Mouse (Mus musculus) intestine, postnatal 0 days (tissue): ENCODE data around the gene Nkx6-2. TPM values are rescaled to one million over a fixed set of nuclear protein-coding genes. Genes with fewer than 3 reads are reported as not detected.

ENCODE experiments used
- ATAC-seq: fragments of 200-750 bp; cut with Nextera tagmentation; 2 replicates; pipeline ENCODE4 v1.8.0; 2017; ENCODE audit warnings: mild to moderate bottlenecking, moderate TSS enrichment, moderate library complexity
- H3K27ac ChIP-seq: fragments of 300-500 bp; sonication (generic); 2 replicates; pipeline ENCODE4 v1.5.1; 2014; ENCODE audit warnings: mild to moderate bottlenecking, low read depth, low read length, moderate library complexity
- H3K27me3 ChIP-seq: fragments of 300-500 bp; sonication (generic); replicated peaks from 2 replicates; pipeline ENCODE4 v1.6.1; 2014; ENCODE audit warnings: low read length, mixed read lengths; ENCODE audit not compliant: control insufficient read depth, insufficient read depth
- H3K36me3 ChIP-seq: fragments of 300-500 bp; sonication (generic); 2 replicates; pipeline ENCODE4 v1.6.1; 2014; ENCODE audit warnings: mild to moderate bottlenecking, moderate library complexity; ENCODE audit not compliant: control insufficient read depth, insufficient read depth
- H3K4me1 ChIP-seq: fragments of 300-500 bp; sonication (generic); replicated peaks from 2 replicates; pipeline ENCODE4 v1.6.1; 2014; ENCODE audit warnings: antibody characterized with exemption, low read length, mixed read lengths; ENCODE audit not compliant: control insufficient read depth, insufficient read depth
- H3K4me2 ChIP-seq: fragments of 300-500 bp; sonication (generic); replicated peaks from 2 replicates; pipeline ENCODE4 v1.6.1; 2014; ENCODE audit warnings: low read depth, mild to moderate bottlenecking, moderate library complexity
- H3K4me3 ChIP-seq: fragments of 300-500 bp; sonication (generic); 2 replicates; pipeline ENCODE4 v1.5.1; 2014; ENCODE audit warnings: low read depth, low read length
- H3K9ac ChIP-seq: fragments of 300-500 bp; sonication (generic); 2 replicates; pipeline ENCODE4 v1.6.1; 2014; ENCODE audit warnings: mild to moderate bottlenecking, low read depth, low read length
- H3K9me3 ChIP-seq: fragments of 300-500 bp; sonication (generic); 2 replicates; pipeline ENCODE4 v1.6.1; 2016; ENCODE audit warnings: mixed run types; ENCODE audit not compliant: control insufficient read depth
- CTCF ChIP-seq: sonication (generic); IDR thresholded peaks from 2 replicates; pipeline ENCODE4 v1.5.1; 2016; ENCODE audit warnings: low read depth, mild to moderate bottlenecking, control low read depth, antibody characterized with exemption, moderate library complexity
- WGBS: fragments of 180-500 bp; shearing (Covaris S2); extraction: QIAGEN DNeasy Blood & Tissue Kit; methylation state at CpG from one replicate; pipeline ENCODE4 v1.1.7; 2014; 5-methylcytosine and 5-hydroxymethylcytosine counted together
- polyA plus RNA-seq: library from polyadenylated mRNA; unstranded; fragments of >200 nt; fragmentation: Nextera tagmentation; extraction: Ambion mirVana; gene quantifications from 2 replicates; pipeline ENCODE4 v1.2.1, GENCODE M21; 2015

Gene Nkx6-2
- polyA plus RNA-seq, 1 experiment from 2014 or later, result 0.31 TPM

DNA sequence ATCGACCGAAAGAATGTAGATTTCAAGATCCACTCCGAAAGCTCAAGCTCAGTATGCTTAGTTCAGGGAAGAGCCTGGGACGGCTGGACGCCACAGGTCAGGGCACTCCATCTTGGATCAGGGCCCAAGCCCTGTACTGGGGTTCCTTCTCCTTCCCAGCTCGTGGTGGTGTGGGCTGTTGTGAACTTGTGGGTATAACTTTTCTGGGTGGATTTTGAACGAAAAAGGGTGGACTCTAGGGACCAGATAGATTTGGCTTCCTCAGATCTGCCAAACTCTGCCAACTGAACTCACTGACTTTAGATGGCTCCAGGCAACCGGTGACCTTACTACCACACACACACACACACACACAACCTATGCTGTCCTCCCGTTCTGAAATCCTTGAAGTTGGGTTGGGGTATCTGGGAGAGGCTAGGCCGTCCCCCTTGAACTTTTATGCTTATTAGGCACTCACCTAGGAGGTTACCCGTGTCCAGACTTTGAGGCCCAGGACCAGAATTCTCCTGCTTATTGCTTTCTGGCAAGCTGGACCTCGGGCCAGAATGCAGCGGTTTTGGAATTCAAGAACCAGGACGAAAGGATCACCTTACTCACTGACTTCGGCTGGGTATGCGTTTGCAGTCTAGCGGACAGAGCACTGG, 619 bp upstream of the Nkx6-2 start:
- Histone ChIP-seq H3K4me1 (no peaks in the 10 kb centered on the region), H3K36me3 (peaks cover 8% of the 10 kb centered on the region; the same call in 1 of the 2 replicates), H3K9me3 (no peaks in the 10 kb centered on the region), H3K27me3 (peaks cover 86% of the 10 kb centered on the region), H3K4me2 (no peak overlapping the region), H3K9ac (no peak overlapping the region), H3K27ac (no peak overlapping the region), H3K4me3 (peak overlapping the region; percentile 43; the same call in 1 of the 2 replicates)
- no peak for ATAC-seq
- no peak for TF ChIP-seq CTCF
- WGBS, result 28% methylated on average over 17 of the region's 17 CpGs

DNA sequence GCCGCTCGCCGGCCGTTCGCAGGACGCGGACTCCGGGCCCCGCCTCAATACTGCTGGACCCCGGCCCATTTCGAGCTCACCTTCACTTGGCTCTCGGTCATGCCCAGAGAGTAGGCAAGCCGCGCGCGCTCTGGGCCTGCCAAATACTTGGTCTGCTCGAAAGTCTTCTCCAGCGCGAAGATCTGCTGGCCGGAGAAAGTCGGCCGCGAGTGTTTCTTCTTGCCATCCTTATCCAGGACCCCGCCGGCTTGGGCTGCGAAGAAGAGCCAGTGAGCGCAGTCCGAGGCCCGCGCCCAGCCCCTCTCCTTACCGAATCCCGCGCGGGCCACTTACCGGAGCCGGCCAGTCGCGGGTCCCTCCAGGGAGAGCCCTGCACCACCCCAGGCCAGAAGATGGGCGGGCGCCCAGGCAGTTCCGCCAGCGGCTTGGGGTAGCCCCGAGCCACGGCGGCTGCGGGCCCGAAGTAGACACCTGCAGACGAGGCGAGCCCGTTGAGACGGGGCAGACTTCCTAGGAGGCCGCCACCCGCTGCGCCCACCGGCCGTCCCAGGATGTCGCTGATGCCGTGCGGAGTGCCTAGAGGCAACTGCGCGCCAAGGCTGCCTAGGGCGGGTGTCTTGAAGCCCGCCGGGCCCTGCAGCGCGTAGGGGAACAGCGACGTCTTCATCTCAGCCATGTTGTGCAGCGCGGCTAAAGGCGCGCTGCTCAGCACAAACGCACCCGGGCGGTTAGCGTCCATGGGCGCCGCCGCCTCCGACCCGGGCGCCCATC, 611 bp downstream of the Nkx6-2 start:
- Histone ChIP-seq H3K9ac (no peak overlapping the region), H3K9me3 (no peaks in the 10 kb centered on the region), H3K4me1 (no peaks in the 10 kb centered on the region), H3K4me2 (peak overlapping the region; percentile 64), H3K27me3 (peaks cover 78% of the 10 kb centered on the region), H3K4me3 (peak overlapping the region; percentile 43), H3K36me3 (peaks cover 19% of the 10 kb centered on the region; the same call in 1 of the 2 replicates), H3K27ac (no peak overlapping the region)
- ATAC-seq, result no peak
- WGBS, result 1% methylated on average over 81 of the region's 82 CpGs
- TF ChIP-seq CTCF, result no peak

DNA sequence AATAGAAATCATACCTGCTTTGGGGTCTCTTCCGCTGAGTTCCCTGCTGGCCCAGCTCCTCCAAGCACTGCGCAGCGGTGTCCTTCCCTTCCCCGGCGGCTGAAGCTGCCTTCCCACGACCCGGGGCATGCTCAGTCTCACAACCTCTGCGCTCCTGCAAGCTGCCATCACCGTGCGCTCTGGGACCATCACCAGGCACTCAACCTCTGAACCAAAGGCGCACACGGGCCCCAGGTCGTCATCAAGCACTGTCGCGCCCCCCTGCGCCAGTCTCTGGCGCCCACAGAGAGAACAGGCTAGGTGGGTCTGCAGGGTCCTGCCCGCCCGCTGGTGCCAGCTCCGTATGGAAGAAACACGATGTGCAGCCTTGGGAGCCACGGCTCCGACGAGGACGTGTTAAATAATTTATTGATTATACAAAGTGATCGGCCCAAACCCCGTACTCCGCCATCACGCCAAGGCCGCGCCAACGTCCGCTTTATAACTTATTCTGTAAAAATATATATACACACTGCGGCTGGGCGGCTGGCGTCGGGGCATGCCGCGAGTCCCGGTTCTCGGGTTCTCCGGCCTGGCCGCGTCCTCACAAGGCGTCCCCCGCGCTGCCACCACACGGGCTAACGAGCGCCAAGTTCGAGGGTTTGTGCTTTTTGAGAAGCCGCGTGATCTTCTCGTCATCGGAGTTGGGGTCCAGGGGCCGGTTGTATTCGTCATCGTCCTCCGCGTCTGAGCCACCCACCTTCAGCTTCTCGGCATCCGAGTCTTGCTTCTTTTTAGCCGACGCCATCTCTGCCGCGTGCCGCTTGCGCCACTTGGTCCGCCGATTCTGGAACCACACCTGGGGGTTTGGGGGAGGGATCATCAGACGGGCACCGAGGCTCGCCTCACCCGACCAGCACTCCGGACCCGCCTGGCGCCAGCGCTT, 1.5 kb downstream of the Nkx6-2 start:
- 6% methylated on average over 78 of the region's 78 CpGs for WGBS

DNA sequence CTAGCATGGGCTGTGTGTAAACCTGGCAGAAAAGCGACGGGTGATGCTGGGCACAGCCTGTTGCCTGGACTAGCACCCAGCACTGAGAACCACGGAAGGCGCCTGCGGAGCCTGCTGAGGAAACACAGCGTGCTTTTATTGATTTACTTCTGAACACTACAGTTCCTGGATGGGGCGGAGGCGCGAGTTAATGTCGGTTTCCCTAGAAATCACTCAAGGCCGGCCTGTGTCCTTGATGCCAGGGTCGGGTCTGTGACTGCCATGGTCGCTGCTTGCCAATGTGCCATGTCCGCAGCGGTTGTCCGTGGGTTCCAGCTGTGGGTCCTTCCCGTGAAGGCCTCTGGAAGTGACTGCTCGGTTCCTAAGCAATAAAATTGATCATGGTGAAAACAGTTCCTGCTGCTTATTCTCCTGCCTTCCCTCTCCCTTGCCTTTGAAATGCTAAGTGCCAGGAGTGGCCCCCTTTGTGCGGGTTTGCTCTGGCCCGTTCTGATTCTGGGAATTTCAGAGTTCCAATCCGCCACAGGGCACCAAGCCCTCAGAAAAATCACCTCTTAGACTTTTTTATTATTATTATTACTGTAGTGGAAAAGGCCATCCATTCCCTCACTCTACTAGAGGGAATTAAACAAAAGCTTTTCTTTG, 3.2 kb downstream of the Nkx6-2 start:
- Histone ChIP-seq H3K4me1 (no peaks in the 10 kb centered on the region), H3K27ac (no peak overlapping the region), H3K36me3 (peaks cover 43% of the 10 kb centered on the region), H3K9ac (no peak overlapping the region), H3K27me3 (peaks cover 52% of the 10 kb centered on the region), H3K4me3 (no peak overlapping the region), H3K4me2 (no peak overlapping the region), H3K9me3 (no peaks in the 10 kb centered on the region)
- TF ChIP-seq CTCF, result no peak
- no peak for ATAC-seq
- 80% methylated on average over 21 of the region's 21 CpGs for WGBS

More for the DNA sequence above, 1.5 kb downstream of the Nkx6-2 start:
- TF ChIP-seq CTCF, result no peak
- H3K4me2 ChIP-seq, result peak overlapping the region; percentile 64
- H3K9me3 ChIP-seq, result no peaks in the 10 kb centered on the region
- peak overlapping the region; percentile 43 for H3K4me3 ChIP-seq
- H3K27me3 ChIP-seq, result peaks cover 70% of the 10 kb centered on the region
- H3K27ac ChIP-seq, result no peak overlapping the region
- H3K9ac ChIP-seq, result no peak overlapping the region
- peaks cover 27% of the 10 kb centered on the region; the same call in 1 of the 2 replicates for H3K36me3 ChIP-seq
- ATAC-seq, result no peak
- no peaks in the 10 kb centered on the region for H3K4me1 ChIP-seq

DNA sequence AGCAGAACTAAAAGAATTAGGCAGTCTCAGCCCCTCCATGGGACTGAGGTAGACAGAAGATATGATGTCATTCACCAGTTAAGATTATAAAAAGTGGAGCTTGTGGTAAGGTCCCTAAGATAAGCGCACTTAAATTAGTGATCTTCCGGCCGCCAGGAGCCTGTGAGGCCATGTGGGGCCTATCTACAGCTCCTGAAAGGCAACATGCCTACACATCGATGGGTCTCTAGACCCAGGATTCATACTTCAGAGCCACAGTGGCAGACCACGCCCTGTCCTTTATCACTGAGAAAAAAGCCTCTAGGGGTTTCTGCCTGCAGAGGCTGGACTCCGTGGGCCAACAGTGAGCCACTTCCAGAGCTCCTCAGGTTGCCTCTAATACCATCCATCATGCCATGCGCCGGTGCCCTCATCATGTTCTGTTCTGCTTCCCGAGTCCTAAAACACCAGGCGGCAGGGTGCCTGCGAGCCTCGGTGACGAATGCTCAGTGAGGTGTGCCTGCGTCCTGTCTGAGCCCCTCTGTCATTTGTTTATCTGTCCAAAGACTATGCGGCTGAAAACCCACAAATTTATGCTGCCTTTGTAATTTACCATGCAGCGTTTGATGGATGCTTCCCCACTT, 6.4 kb downstream of the Nkx6-2 start:
- 70% methylated on average over 16 of the region's 16 CpGs for WGBS

More for the DNA sequence above, 6.4 kb downstream of the Nkx6-2 start:
- Histone ChIP-seq H3K9ac (no peak overlapping the region), H3K4me2 (no peak overlapping the region), H3K4me1 (no peaks in the 10 kb centered on the region), H3K9me3 (no peaks in the 10 kb centered on the region), H3K4me3 (no peak overlapping the region), H3K27ac (no peak overlapping the region), H3K36me3 (peaks cover 47% of the 10 kb centered on the region), H3K27me3 (peaks cover 20% of the 10 kb centered on the region)
- no peak for TF ChIP-seq CTCF
- ATAC-seq, result no peak
